Mouse (Mus musculus) erythroblast, embryonic 14.5 days (primary cell): ENCODE data around the gene Lpin2. TPM values are rescaled to one million over a fixed set of nuclear protein-coding genes. Genes with fewer than 3 reads are reported as not detected.
A peak's percentile ranks its signal among the peaks of the same experiment; 100 is the strongest.

ENCODE experiments used
- H3K27me3 ChIP-seq: 2 replicates; pipeline ENCODE4 v1.6.1; 2012; ENCODE audit warnings: inconsistent platforms; ENCODE audit not compliant: control insufficient read depth
- H3K36me3 ChIP-seq: 2 replicates; pipeline ENCODE4 v1.6.1; 2012; ENCODE audit warnings: mild to moderate bottlenecking, inconsistent platforms; ENCODE audit not compliant: control insufficient read depth
- H3K4me1 ChIP-seq: 2 replicates; pipeline ENCODE4 v1.6.1; 2012; ENCODE audit warnings: inconsistent platforms; ENCODE audit not compliant: control insufficient read depth
- H3K4me3 ChIP-seq: replicated peaks from 2 replicates; pipeline ENCODE3; 2012; ENCODE audit warnings: moderate library complexity, mild to moderate bottlenecking, inconsistent platforms
- H3K9me3 ChIP-seq: 2 replicates; pipeline ENCODE4 v1.6.1; 2012; ENCODE audit warnings: low read length, inconsistent platforms, mixed read lengths; ENCODE audit not compliant: control insufficient read depth
- GATA1 ChIP-seq: IDR thresholded peaks from 2 replicates; pipeline ENCODE4 v1.6.1; 2012; ENCODE audit warnings: low read length, inconsistent platforms, mixed read lengths
- TAL1 ChIP-seq: IDR thresholded peaks from 3 replicates; pipeline ENCODE4 v1.6.1; 2012; ENCODE audit warnings: low read length, inconsistent platforms, mixed read lengths
- polyA plus RNA-seq: library from polyadenylated mRNA; stranded (reverse); fragments of >175 nt; gene quantifications from 2 replicates; pipeline ENCODE4 v1.2.3, GENCODE M21; 2012

Gene Lpin2
- polyA plus RNA-seq, 1 experiment, result 10.0 TPM

- Histone ChIP-seq H3K36me3 (peaks cover 84% of the 10 kb centered on the region), H3K4me1 (peaks cover 100% of the 10 kb centered on the region), H3K4me3 (peak overlapping the region; percentile 40), H3K27me3 (no peaks in the 10 kb centered on the region), H3K9me3 (no peaks in the 10 kb centered on the region)
- TF ChIP-seq TAL1 (no peak), GATA1 (no peak)
Observed at GRCm38 (mm10) chr17:71260658-71261057, 78.3 kb downstream of the Lpin2 start.

- H3K4me1 ChIP-seq, result peaks cover 98% of the 10 kb centered on the region
Observed at GRCm38 (mm10) chr17:71263136-71263535, 80.8 kb downstream of the Lpin2 start.

DNA sequence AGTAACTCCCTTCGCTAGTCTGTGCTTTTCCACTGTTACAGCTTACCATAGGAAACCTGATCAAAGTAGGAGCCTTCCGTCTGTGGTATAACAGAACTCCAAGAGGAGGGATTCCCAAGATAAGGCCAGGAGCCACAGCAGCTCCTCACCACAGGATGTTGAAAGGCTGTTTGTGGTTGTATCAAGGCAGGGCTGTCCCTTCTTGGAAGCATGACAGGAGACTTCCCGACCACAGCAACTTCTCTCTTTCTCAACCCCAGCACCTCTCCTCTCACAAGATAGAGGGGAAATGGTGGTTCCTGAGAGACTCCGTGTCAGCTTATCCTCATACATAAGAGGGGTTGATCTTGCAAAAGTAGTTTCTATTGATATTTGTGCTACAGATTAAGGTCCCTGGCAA lies 82.4 kb downstream of the Lpin2 start:
- H3K4me3 ChIP-seq, result peak overlapping the region; percentile 52
- peaks cover 71% of the 10 kb centered on the region for H3K36me3 ChIP-seq
- no peaks in the 10 kb centered on the region for H3K27me3 ChIP-seq
- peaks cover 98% of the 10 kb centered on the region for H3K4me1 ChIP-seq
- H3K9me3 ChIP-seq, result no peaks in the 10 kb centered on the region
- TF ChIP-seq GATA1 (no peak), TAL1 (no peak)

More at GRCm38 (mm10) chr17:71263136-71263535, 80.8 kb downstream of the Lpin2 start:
- no peaks in the 10 kb centered on the region for H3K9me3 ChIP-seq
- no peaks in the 10 kb centered on the region for H3K27me3 ChIP-seq
- peaks cover 83% of the 10 kb centered on the region for H3K36me3 ChIP-seq
- H3K4me3 ChIP-seq, result no peak overlapping the region
- TF ChIP-seq GATA1 (no peak), TAL1 (no peak)

GRCm38 (mm10) chr17:71265336-71266051 lies 83.1 kb downstream of the Lpin2 start:
- Histone ChIP-seq H3K4me1 (peaks cover 98% of the 10 kb centered on the region), H3K36me3 (peaks cover 73% of the 10 kb centered on the region)
- TF ChIP-seq GATA1, result no peak
- TF ChIP-seq TAL1, result no peak

GRCm38 (mm10) chr17:71267374-71267773 lies 85.0 kb downstream of the Lpin2 start:
- H3K4me3 ChIP-seq, result peak overlapping the region; percentile 64
- peaks cover 95% of the 10 kb centered on the region for H3K4me1 ChIP-seq
- H3K36me3 ChIP-seq, result peaks cover 72% of the 10 kb centered on the region
- TF ChIP-seq TAL1 (no peak), GATA1 (no peak)
- H3K9me3 ChIP-seq, result no peaks in the 10 kb centered on the region
- no peaks in the 10 kb centered on the region for H3K27me3 ChIP-seq

More at GRCm38 (mm10) chr17:71265336-71266051, 83.1 kb downstream of the Lpin2 start:
- Histone ChIP-seq H3K4me3 (peak overlapping the region; percentile 52), H3K9me3 (no peaks in the 10 kb centered on the region), H3K27me3 (no peaks in the 10 kb centered on the region)

GRCm38 (mm10) chr17:71268152-71268551 lies 85.8 kb downstream of the Lpin2 start:
- H3K4me1 ChIP-seq, result peaks cover 90% of the 10 kb centered on the region
- peaks cover 2% of the 10 kb centered on the region; the same call in 1 of the 2 replicates for H3K9me3 ChIP-seq
- peak overlapping the region; percentile 64 for H3K4me3 ChIP-seq
- H3K36me3 ChIP-seq, result peaks cover 77% of the 10 kb centered on the region
- TF ChIP-seq TAL1 (no peak), GATA1 (no peak)
- H3K27me3 ChIP-seq, result no peaks in the 10 kb centered on the region

DNA sequence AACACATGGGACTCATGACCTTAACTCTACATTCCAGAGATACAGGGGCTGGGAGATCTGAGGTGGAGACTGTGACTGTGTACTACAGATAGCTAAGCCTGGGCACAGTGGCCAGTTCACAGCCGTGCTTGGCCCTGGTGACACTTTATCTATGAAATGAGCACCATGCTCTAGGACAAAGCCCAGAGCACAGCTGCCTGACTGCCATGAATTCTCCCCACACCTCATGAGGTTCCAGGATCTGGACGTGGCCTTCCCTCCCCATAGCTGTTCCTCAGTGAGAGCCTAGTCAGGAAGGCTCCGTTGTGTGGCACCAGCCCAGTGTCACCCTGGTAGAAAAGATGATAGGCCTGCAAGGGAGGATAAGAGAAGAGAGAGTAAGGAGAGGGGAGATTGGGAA lies 86.2 kb downstream of the Lpin2 start:
- TF ChIP-seq GATA1 (peak; percentile 57; the same call in 1 of the 2 replicates), TAL1 (peak; percentile 79)
- H3K27me3 ChIP-seq, result no peaks in the 10 kb centered on the region
- peaks cover 86% of the 10 kb centered on the region for H3K4me1 ChIP-seq
- H3K4me3 ChIP-seq, result peak overlapping the region; percentile 64
- peaks cover 2% of the 10 kb centered on the region; the same call in 1 of the 2 replicates for H3K9me3 ChIP-seq
- H3K36me3 ChIP-seq, result peaks cover 78% of the 10 kb centered on the region

DNA sequence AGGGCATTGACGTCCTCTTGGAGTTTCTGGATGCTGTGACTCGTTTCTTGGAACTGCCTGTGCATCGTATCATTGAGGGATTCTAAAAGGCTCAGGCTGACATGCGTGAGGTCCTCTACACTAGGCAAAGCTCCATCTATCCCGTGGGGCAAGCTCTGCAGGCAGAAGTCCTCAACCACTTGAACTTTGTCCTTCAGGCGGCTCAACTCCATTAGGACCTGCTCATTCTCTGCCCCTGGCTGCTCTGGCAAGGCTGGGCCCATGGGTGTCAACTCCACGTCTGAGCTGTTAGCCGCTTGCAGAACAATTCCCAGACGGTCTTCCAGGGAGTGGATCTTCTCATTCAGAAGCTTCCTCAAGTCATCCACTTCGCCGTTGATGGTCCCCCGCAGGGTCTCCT lies 91.5 kb downstream of the Lpin2 start:
- TF ChIP-seq TAL1 (no peak), GATA1 (no peak)
- no peak overlapping the region for H3K4me3 ChIP-seq
- H3K4me1 ChIP-seq, result peaks cover 67% of the 10 kb centered on the region
- H3K27me3 ChIP-seq, result no peaks in the 10 kb centered on the region
- peaks cover 2% of the 10 kb centered on the region; the same call in 1 of the 2 replicates for H3K9me3 ChIP-seq
- peaks cover 61% of the 10 kb centered on the region for H3K36me3 ChIP-seq

GRCm38 (mm10) chr17:71276771-71277170 lies 94.4 kb downstream of the Lpin2 start:
- Histone ChIP-seq H3K27me3 (no peaks in the 10 kb centered on the region), H3K4me1 (peaks cover 61% of the 10 kb centered on the region), H3K36me3 (peaks cover 54% of the 10 kb centered on the region), H3K9me3 (peaks cover 2% of the 10 kb centered on the region; the same call in 1 of the 2 replicates), H3K4me3 (no peak overlapping the region)
- TF ChIP-seq GATA1, result no peak
- no peak for TF ChIP-seq TAL1
